Mouse (Mus musculus): ENCODE results near the gene Prelp. TPM values are rescaled to one million over a fixed set of nuclear protein-coding genes. Genes with fewer than 3 reads are reported as not detected.

Gene Prelp
- total RNA-seq, 4 experiments from 2014 or later: 11.0 to 30.6 (median 17.9) TPM

DNA sequence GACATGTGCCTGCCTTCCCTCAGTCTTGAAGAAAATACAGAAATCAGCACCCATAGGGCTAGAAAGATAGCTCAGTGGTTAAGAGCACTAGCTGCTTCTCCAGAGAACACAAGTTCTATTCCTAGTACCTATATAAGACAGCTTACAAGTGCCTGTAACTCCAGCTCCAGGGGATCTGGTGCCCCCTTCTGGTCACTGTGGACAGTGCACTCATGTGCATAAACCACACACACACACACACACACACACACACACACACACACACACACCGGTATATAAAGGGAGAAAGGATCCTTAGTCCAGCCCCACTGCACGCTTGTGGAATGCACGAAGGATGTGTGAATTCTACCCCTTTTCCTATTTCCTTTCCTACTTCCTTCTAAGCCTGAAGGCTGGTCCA lies 15.0 kb upstream of the Prelp start:
- DNase-seq (ENCODE audit: low spot score in 2 of 2): no peak

DNA sequence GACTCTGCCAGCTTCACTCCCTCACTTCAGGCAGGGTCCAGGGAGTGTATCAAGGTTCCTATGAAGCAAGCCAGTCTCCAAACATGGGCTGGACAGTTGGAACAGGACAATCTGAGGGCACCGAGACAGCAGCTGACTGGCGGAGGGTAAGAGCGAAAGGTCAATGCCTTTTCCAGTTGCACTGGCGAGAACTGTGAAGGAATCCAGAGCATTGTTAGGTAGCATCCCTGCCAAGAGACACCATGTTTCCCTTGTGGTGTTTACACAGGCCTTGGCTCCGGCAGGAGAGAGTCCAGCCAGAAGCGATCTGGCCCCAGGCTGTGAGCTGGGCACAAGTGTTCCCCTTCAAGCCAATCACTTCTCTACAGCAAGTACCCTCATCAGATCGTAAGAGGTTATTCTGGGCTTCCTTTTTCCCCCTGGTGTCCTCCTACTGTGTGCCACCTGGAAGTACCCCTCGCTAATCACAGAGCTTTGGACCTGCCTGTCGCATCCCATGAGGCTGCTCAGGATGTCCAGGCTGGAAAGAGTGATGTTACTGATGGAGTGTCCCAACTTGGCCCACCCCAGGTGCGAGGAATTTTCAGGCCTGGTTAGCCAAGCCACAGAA lies 13.2 kb upstream of the Prelp start:
- no peak for DNase-seq (ENCODE audit: low spot score in 2 of 2)

DNA sequence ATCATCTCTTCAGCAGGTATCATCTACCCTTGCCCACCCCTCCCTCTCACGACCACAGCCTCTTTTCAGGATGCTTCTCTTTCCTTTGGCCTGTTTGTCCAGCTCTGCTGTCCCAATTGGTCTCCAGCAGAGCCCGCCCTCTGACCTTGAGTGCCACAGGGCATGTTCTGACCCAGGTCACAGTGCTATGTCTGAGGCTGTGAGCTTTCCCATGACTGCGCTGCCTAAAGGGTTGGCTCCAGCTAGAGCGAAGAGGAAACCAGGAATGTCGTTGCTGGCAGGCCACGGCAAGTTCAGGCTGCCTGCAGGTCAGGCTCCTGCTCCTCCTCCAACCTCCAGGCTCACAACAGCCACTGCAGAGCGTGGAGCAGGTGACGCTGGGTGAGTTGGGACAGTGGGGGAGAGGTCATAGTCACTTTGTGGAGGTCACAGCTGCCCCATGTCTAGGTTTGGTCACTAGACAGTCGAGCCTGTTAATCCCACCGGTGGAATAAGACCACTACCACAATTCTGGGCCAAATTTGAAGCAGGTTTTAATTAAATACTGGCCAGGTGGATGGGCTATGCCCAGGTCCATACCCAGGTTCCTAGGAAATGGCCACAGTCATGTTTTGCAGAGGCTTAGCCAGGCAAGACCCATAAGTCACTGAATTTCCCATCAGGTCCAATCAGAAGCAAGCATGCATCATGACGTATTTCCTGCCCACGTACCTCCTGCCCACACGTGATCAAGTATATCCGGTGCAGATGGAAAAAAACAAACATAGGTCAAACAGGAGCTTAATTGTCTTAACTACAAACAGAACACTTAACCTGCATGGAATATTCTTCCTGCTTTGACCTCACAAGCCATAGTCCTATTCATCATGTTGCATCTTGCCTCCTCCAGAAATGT lies 12.3 kb upstream of the Prelp start:
- DNase-seq (ENCODE audit: low spot score in 2 of 2): no peak

DNA sequence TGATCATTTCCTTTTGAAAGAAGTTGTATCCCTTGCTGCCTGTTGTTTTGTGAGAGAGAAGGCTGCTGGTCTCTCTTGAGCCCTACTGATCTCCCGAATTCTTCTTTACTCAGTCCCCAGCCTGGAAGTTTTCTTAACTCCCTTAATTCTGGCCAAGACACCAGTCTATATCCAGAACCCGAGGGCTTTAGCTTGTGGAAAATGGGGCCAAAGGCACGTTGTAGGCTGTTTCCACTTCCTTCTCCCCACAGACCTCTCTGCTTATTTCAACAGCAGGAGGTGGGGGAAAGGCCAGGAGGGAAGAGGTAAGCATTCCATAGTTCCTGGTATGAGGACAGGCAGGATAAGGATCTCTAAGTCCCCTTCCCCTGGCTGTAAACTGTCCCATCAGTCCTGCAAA lies 8.8 kb upstream of the Prelp start:
- DNase-seq (ENCODE audit: low spot score in 2 of 2): no peak

DNA sequence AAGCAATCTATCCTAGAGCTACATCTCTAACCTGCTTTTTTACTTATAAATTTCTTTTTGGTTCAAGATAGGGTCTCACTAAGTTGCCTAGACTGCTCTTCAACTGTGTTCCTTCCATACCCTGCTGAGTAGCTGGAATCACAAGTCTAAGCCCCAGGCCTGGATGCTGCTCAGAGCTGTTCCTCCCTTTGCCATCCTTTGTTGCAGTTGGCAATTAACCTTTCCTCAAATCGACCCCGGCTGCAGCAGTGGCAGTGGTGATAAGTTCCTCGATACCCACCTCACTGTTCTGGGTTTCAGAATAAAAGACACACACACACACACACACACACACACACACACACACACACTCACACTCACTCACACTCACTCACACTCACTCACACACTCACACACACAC lies 4.0 kb upstream of the Prelp start:
- no peak for DNase-seq (ENCODE audit: low spot score in 2 of 2)

DNA sequence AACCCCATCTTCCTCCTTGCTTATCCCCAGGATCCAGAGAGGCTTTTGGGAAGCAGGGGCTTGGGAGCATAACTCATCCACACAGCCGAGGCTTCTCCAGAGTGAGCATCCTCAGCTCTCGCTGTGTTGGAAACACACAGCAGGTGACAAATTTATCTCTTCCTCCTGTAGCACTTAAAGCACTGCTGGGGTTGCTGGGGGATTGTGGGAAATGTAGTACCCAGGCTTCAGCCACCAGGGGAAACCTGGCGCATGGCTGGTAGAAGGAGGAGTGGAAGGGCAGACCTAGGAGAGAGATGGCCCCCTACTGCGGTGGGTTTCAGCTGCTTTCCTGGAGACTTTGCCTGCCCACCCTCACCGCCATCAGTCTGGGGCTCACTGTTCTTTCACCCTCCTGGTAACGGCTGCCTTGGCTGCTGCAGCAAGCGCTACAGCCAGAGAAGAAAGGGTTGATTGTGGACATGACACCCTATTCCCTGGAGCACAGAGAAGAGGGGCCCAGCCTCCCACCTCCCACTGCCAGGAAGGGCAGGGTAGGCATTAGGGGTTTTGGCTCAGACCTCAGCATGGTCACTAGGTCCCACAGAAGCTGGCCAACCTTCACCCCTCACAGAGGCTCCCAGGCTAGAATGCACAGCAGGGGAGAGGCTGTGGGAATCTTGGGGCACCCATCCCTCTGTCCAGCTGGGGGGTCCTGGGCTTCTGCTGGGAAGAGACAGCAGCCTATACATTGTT lies 3.1 kb upstream of the Prelp start:
- no peak for DNase-seq (ENCODE audit: low spot score in 2 of 2)

DNA sequence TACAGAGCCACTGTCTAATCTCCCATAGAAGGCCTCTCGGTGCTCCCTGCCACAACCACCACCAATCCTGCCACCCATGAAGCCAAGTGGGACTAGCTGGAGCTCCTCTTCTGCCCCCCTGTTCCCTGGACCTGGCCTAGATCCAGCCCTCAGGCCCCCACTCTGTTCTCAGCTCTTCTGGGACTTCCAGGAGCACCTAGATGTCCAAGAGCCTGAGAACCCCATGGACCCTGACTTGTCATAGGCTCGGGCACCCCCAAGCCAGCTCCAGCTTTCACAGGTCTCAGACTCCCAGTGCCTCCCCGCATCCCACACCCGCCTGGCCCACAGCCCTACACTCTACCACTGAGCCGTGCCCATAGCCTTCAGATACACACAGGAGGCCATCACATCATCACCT lies 1.9 kb upstream of the Prelp start:
- DNase-seq (ENCODE audit: low spot score in 2 of 2): no peak

DNA sequence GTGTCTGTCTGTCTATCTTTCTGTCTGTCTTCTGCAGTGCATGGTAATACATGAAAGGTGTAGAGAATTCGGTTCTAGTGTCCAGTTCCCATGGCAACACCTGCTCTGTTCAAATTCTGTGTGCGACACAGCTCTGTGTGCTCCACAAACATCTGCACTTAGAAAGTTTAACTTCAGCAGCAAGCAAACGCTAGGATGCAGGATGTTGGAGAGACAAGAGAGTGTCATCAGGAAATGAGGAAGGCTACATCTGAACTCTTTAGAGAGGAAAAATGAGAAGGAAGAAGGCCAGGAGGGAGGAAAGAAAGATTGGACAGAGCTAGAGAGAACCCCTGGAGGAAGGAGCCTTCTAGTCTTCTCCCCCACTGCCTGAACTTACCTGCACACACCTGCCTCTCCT lies 338 bp downstream of the Prelp start:
- DNase-seq (ENCODE audit: low spot score in 2 of 2): no peak

DNA sequence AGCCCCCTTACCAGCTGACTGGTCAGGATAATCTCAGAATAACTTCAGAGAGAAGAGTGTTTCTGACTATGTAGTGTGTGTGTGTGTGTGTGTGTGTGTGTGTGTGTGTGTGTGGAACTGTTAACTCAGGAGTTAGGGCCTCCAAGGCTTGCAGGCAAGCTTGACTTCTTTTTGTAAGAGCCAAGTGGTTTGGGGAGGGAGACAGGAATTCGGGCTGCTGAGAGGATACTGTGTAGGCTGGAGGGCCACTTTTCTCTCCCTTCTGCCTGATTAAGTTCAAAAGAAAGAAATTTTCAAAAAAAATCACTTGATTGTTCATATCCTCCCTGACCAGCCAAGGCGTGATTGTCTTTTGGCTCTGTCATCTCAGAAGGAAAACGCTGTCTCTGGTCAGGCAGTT lies 813 bp downstream of the Prelp start:
- no peak for DNase-seq (ENCODE audit: low spot score in 2 of 2)

DNA sequence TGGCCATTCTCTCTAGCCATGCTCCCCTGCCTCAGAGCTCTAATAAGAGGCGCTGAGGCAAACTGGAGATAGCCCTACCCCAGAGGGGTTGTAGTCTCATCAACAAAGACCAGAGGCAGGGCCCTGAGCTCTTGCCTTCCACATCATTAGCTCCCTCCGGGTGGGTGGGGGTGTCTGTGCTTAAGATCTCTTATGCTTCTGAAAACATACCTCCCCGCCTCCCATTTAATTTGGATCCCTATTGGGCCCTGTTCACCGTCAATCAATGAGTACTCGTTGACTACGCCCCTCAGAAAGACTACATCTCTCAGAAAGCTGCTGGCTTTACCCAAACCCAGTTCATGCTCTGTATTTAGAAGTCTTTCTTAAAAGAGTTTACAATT lies 3.1 kb downstream of the Prelp start:
- DNase-seq (ENCODE audit: low spot score in 2 of 2): no peak

DNA sequence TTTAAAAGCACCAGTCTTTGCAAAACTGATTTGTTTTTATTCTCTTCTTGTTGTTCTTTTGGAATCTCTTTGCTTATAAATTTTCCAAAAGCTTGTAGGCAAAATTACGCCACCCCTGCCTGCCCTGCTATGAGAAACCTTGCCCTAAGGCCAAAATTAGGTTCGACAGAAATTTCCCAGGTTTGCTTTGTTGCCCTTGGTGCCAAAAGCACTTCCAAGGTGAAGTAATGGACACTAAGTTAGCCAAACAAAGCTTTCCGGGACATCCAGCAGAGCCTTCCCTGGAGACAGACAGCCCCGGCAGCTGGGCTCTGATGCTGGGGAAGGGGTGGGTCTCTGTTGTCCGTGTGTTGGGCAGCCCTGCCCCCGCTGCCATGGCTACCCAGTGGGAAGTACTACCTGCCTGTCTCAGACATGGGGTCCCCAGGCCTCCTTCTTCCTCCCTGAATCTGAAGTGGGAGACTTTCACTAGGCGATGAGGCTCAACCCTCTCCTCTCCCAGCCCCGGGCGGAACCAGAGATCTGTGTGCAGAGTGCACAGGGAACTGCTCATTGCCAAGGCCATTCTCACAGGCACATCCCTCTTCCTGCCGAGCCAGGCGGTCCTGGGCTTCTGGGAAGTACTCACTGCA lies 3.6 kb downstream of the Prelp start:
- peak; percentile 40 to 53 for DNase-seq (ENCODE audit: low spot score in 2 of 2)

DNA sequence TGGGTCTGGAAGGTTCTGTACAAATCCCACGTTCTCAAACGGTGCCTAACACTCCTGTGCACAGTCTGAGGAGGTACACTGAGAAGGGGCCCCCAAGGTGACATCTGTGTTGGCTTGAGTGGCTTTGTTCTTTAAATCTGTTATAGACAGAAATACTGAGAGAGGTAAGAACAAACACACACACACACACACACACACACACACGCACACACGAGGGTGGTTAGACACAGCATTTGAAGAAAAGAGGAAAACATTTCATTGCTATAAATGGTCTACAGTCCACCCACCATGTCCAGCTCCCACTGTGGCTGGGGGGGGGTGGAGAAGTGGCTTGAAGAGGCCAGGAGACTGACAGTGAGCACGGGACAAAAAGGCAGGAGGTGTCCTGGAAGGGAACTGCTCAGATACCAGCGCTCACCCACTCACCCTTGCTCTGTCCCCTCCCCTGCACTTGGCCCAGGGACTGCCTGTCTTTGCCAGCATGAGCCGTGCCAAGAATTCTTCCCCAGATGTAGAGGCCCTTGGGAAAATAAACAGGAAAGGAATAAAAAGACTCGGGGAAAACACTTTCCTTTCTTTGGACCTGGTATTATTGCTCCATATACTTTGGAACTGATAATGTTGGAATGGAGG lies 5.4 kb downstream of the Prelp start:
- DNase-seq (ENCODE audit: low spot score in 2 of 2): peak; percentile 65 to 77

DNA sequence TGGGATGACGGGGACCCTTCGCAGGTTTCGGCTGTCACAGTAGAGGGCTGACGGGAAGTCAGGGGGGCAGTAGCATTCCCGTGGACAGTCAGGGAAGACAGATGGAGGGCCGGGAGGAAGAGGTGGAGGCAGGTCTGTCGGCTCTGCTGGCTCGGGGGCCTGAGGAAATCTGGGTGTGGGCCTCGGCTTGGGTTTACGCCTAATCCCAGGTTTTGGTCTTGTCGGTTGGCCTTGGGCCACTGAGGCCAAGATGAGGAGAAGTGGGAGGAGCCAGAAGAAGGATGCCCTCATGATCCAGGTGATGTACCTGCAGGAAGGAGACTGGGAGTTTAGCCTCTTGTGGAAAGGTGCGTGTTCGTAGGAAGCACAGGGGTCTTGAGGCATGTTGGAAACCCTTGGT lies 6.1 kb downstream of the Prelp start:
- DNase-seq (ENCODE audit: low spot score in 2 of 2): no peak

DNA sequence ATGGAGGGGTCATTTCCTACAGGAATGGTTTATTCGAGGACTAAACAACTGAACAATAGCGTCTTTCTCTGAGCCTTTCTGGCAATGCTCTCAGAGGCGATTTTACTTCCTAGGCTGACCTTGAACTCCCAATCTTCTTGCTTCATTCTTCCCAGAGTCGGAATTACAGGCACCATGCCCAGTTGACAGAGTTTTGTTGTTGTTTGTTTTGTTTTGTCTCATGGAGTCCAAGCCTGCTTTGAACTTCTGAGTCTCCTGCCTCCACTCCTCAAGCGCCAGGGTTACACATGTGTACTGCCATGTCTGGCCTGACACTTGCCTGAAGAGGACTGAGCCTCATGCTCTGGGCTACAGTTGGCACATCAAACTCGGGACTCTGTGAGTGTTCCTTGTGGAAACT lies 8.2 kb downstream of the Prelp start:
- no peak for DNase-seq (ENCODE audit: low spot score in 2 of 2)

DNA sequence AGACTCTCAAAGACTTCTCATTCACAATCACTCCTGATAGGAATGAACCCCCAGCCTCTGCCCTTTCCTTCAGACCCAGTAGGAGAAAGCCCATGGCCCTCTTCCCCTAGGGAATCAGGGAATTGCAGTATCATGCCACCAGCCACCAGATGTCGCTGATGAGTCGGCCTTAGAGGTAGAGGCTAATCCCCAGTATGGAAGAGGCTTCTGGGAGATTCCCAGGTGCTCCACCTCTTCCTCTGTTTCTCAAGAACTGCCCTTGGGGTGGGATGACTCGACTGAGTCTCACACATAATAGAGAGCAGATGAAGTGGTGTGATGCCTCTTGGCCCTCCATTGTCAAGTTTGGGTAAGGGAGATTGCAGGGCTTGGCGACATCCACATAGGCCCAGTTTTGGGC lies 9.8 kb downstream of the Prelp start:
- peak in 1 of 2 experiments; percentile 30 for DNase-seq (ENCODE audit: low spot score in 2 of 2)

DNA sequence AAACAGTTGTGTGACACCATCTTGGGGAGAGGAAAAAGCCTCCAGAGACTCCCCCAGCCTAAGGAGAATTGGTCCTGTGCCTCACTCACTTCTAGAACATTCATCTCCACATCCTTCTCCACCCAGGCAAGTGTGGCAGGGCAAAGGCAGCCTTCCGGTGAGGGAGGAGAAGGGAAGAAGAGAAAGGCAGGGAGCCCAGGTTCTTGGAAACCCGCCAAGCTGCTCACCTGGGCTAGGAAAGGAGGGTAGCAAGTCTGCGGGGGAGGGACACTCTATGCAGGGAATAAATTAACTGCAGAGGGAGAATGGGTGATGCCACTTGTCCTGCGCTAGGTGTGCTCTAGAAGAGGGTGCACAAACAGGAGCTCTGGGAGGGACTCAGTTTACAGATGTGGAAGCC lies 10.2 kb downstream of the Prelp start:
- DNase-seq (ENCODE audit: low spot score in 2 of 2): no peak

DNA sequence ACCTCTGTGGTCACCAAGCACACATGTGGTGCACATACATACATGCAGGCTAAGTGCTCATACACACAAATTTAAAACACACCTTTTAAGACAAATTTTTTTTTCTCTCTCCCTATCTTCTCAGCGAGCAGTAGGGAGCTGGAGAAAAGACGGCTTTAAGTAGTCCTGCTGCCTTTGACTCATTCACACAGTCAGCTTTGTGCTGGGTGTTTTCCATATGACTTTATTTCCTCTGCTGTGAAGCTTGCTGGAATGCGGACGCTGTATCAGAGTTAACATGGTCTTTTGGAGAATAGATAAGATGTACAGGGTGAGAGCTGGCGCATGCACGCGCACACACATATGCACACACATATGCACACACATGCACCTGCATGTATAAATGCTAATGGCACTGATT lies 11.1 kb downstream of the Prelp start:
- DNase-seq (ENCODE audit: low spot score in 2 of 2): no peak

DNA sequence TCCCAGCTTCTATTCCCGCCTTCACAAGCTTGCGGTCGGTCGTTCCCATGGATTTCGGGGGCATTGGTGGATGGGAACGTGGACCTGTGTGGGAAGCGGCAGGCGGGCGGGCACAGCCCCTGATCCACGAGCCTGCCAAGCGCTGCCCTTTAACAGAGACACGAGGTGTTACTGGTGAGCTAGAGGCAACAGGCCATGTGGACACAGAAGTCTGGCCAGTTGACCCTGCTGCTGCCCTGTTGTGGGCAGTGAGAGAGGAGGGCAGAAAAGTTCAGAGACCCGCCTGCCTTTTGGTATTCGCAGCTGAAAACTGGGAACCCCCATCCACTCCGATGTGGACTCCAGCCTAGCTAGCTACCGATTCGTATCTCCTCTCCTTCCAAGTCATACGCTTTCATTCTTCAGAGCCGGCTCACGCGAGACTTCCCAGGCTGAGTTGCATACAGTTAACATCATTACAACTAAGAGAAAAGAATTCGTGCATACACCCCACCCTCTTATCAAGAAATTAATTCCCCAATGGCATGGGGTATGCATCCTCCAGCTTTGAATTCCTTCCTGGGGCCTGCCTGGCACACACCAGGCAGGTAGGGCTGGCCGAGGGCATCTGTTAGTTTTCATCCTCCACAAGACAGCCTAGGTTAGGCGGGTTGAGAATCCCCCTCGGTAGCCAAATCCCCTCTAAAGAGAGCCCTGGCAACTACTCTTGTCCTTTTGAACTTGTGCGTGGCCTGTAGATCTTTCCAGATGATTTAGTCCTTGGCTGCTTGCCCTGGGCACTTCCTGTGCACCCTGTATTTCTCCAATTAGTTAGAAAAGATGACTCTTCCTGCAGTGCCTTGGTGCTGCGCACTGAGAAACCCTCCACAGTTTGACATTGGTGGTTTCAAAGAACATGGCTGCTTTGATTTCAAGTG lies 12.3 kb downstream of the Prelp start:
- DNase-seq (ENCODE audit: low spot score in 2 of 2): peak in 1 of 2 experiments; percentile 28

DNA sequence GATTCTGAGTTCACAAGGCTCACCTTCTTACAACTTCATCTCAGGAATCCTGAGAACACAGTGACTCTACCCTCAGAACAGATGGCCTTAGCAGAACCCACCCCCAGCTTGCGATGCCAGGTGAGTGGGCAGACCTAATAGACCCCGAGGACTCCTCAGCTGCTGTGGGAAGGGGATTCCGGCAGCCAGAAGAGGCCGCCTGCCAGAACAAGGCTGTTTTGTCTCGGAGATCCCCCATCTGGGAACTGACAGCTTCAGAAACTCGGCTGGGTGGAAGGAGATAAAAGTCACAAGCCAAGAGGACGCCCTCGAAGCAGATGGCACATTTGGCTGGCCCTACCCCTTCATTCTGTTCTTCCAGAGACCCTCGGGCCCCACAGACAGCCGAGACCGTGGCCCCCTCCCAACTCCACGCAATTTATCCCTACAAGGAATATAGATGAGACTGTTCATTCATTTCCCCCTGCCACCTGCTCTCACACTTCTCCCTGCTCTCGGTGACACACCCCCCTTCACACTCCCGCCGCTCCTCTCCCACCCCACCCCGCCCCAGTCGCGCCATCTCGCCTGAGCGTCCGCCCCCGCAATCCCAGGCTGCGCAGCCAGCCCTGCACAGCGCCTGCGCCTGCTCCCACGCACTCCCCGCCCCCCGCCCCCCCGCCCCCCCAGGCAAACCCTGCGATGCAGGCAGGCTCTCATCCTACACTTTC lies 13.1 kb downstream of the Prelp start, which contains the start of gene Optc:
TSS of gene Optc (minus strand) at position 51 of the 710 bp plus-strand sequence.
- no peak for DNase-seq (ENCODE audit: low spot score in 2 of 2)

DNA sequence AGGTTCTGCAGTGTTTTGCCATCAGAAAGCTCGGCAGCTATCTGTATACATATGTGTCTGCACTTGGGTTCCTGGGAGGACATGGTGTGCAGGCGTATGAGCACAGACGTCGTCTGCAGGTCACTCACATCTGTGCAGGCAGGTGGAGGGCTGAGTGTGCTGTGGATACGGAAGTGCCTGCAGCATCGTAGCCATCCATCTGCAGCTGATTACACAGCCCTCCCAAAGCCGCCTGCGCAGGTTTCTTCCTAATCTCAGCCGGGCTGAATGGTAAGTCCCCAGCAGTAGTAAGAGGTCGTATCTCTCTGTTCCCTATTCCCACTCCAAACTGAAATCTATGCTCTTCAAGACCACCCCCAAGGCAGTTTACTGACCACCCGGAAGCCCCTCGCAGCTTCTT lies 14.8 kb downstream of the Prelp start:
- no peak for DNase-seq (ENCODE audit: low spot score in 2 of 2)

Data from gastrocnemius, adult 8-10 months (tissue).